Mouse (Mus musculus) cerebellum, adult 2 months (tissue): ENCODE results near the gene Syt2.

Experiments
- CTCF ChIP-seq: fragments of 200-500 bp; IDR thresholded peaks from 2 replicates; pipeline ENCODE4 v1.5.1; 2011; ENCODE audit warnings: low read depth, mild to moderate bottlenecking, control low read depth, low read length, moderate library complexity, borderline replicate concordance; ENCODE audit not compliant: insufficient read depth
- POLR2A ChIP-seq: fragments of 200-500 bp; IDR thresholded peaks from 2 replicates; pipeline ENCODE4 v1.6.1; 2011; ENCODE audit warnings: low read length, control low read depth, borderline replicate concordance; ENCODE audit not compliant: insufficient read depth

- no peak for TF ChIP-seq CTCF
- TF ChIP-seq POLR2A, result no peak
Observed at GRCm38 (mm10) chr1:134756190-134756873, 109.9 kb downstream of the Syt2 start.
